14 mouse cellular contexts compared by ENCODE assay signal in the genomic region with DNA sequence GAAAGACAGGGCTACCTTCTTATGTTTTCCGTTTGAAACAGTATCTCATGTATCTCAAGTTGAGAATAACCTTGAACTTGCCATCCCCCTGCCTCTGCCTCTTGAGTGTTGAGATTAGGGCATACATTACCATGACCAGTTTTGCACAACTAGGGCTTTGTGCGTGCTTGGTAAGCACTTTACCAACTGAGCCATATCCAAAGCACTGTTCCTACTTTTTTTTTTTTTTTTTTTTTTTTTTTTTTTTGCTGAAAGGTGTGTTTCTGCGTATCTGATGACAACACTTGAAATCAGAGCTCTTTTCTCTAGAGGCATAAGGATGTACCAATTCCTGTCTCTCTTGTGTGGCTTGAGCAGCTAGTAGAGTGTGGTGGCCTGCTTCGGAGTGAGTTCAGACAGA.
"Had no signal": no experiment of that assay in that cellular context is flagged by ENCODE, and none has a peak within 500 bp of the region (broad histone marks: within the 10 kb centered on the region; RNA-seq: fewer than 3 reads in every experiment).

No protein-coding gene starts in this region.

- H3K27ac ChIP-seq: kidney, postnatal 0 days; layer of hippocampus, adult 2 months; liver, embryonic 14.5 days had no signal

- DNase-seq: kidney, postnatal 25 days; layer of hippocampus, adult 9-11 months; liver, postnatal 0 days; lung, embryonic 14.5 days; thymus, adult 18-20 months; thymus, postnatal 36 days had no signal

- H3K9ac ChIP-seq: limb, embryonic 15.5 days; liver, embryonic 14.5 days; liver, postnatal 0 days; lung, embryonic 14.5 days had no signal

- H3K4me3 ChIP-seq: layer of hippocampus, adult 2 months; limb, embryonic 15.5 days; megakaryocyte, embryonic 14.5 days; midbrain, embryonic 10.5 days had no signal

- H3K4me2 ChIP-seq: limb, embryonic 15.5 days; liver, embryonic 11.5 days; lung, embryonic 14.5 days had no signal

- H3K27me3 ChIP-seq: limb, embryonic 15.5 days; megakaryocyte, embryonic 14.5 days had no signal

- H3K9me3 ChIP-seq: limb, embryonic 15.5 days; megakaryocyte, embryonic 14.5 days; midbrain, embryonic 10.5 days had no signal

- ATAC-seq: liver, postnatal 0 days; lung, postnatal 0 days had no signal
